Mouse (Mus musculus): ENCODE measurements around the gene Olfr764-ps1. TPM values are rescaled to one million over a fixed set of nuclear protein-coding genes. Genes with fewer than 3 reads are reported as not detected.
"Not testable (repeated sequence)": the region's sequence is repeated elsewhere in the genome, so short reads cannot be mapped to it uniquely, and the experiment has no call there.

Gene Olfr764-ps1
- polyA plus RNA-seq (2016; fragmentation: Nextera tagmentation; extraction: Ambion mirVana): not detected in 2 replicates

DNA sequence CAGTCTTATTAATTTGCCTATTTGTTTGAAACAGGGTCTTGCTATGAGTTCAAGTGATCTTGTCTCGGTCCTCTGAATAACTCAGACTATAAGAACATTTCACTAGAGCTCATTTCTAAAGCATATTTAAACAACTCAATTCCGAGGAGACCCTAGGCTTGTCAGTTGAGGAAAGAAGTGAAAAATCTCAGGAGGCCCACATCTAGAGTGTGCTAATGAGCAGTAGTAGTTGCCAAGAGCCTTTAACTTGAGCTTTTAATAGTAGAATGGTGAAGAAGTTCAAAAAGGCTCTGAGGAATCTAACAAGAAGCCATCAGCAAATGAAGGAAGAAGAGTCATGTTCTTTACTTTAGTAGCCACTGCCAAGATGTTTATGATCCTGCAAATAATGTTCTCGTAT, at the start of gene Olfr764-ps1:
Olfr764-ps1 (minus strand) TSS at position 101 of the 400 bp plus-strand sequence.
- H3K4me2 ChIP-seq (replicated peaks): no peak within 1 kb of the TSS
- no peak for ATAC-seq (ENCODE audit: low FRiP score, low read depth)
- WGBS: 85% methylated on average over 3 of the region's 3 CpGs
- H3K36me3 ChIP-seq: no peaks in the 10 kb centered on the region
- H3K9me3 ChIP-seq: no peaks in the 10 kb centered on the region
- no peaks in the 10 kb centered on the region for H3K27me3 ChIP-seq
- H3K9ac ChIP-seq (replicated peaks): no peak within 1 kb of the TSS
- no peak within 1 kb of the TSS for H3K27ac ChIP-seq (replicated peaks)
- no peak within 1 kb of the TSS for H3K4me3 ChIP-seq
- no peaks in the 10 kb centered on the region for H3K4me1 ChIP-seq

DNA sequence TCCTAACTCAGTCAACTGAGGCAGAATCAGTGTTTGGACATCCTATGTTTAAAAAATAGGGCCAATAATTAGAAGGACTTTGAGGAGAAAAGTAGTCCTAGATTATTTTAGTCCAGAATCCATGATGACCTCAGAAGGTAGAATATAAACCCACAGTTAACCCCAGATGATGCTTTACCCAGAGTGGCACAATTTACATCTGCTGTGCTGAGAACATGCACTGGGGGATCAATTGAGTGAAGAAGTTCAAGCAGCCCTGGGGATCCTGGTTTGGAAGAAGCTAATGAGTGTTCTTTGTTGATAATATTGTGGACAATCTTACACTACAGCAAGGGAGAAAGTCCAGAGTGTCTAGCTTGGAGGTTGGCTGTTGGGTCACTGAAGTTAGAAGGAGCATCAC, 43.1 kb upstream of the Olfr764-ps1 start, which contains the start of gene Olfr767:
Olfr767 (minus strand) TSS at position 101 of the 400 bp plus-strand sequence.
- H3K9ac ChIP-seq (replicated peaks); H3K27ac ChIP-seq (replicated peaks); H3K27me3 ChIP-seq; H3K9me3 ChIP-seq; ATAC-seq (ENCODE audit: low FRiP score, low read depth); H3K36me3 ChIP-seq; H3K4me2 ChIP-seq (replicated peaks); H3K4me3 ChIP-seq; H3K4me1 ChIP-seq: not testable (repeated sequence)

DNA sequence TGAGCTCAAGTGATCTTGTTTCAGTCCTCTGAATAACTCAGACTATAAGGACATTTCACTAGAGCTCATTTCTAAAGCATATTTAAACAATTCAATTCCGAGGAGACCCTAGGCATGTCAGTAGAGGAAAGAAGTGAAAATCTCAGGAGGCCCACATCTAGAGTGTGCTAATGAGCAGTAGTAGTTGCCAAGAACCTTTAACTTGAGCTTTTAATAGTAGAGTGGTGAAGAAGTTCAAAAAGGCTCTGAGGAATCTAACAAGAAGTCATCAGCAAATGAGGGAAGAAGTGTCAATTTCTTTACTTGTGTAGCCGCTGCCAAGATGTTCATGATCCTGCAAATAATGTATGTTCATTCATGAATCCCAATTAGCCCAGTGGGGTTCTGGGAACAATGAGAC, 29.2 kb upstream of the Olfr764-ps1 start, which contains the start of gene Olfr766-ps1:
Olfr766-ps1 (minus strand) TSS at position 101 of the 400 bp plus-strand sequence.
- Histone ChIP-seq H3K4me3 (no peak within 1 kb of the TSS), H3K9me3 (no peaks in the 10 kb centered on the region), H3K4me1 (no peaks in the 10 kb centered on the region), H3K27ac (replicated peaks) (no peak within 1 kb of the TSS), H3K36me3 (no peaks in the 10 kb centered on the region), H3K9ac (replicated peaks) (no peak within 1 kb of the TSS), H3K27me3 (no peaks in the 10 kb centered on the region), H3K4me2 (replicated peaks) (no peak within 1 kb of the TSS)
- WGBS: 87% methylated on average over 2 of the region's 2 CpGs
- no peak for ATAC-seq (ENCODE audit: low FRiP score, low read depth)

DNA sequence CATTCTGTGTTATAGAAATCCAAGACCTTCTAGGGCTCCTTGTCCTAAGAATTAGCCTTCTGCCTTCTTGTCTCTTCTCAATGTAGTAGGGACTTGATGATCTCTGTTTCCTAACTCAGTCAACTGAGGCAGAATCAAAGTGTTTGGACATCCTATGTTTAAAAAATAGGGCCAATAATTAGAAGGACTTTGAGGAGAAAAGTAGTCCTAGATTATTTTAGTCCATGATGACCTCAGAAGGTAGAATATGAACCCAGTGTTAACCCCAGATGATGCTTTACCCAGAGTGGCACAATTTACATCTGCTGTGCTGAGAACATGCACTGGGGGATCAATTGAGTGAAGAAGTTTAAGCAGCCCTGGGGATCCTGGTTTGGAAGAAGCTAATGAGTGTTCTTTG, 10.2 kb upstream of the Olfr764-ps1 start, which contains the start of gene Olfr765:
Olfr765 (minus strand) TSS at position 101 of the 400 bp plus-strand sequence.
- not testable (repeated sequence) for H3K4me3 ChIP-seq; H3K27ac ChIP-seq (replicated peaks); H3K9ac ChIP-seq (replicated peaks); H3K4me1 ChIP-seq; H3K4me2 ChIP-seq (replicated peaks); H3K9me3 ChIP-seq; H3K36me3 ChIP-seq; ATAC-seq (ENCODE audit: low FRiP score, low read depth); H3K27me3 ChIP-seq

DNA sequence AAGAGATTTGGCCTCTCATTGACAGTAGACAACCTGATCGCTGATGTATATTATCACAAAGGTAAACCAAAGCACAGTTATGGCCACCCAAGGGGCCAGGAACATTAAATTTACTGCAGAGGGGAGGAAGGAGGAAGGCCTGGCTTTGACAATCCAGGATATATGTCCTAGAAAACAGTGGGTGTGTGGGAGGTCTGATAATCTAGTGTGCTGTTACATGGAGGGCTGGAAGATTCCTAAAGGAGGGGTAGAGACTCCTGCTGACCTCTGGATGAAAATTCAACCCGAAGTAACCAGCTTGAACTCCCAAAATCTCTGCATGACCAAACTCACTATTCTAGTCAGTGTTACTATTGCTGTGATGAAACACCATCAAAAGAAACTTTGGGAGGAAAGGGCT, 11.4 kb downstream of the Olfr764-ps1 start:
- no peak overlapping the region for H3K27ac ChIP-seq (replicated peaks)
- H3K36me3 ChIP-seq: no peaks in the 10 kb centered on the region
- no peaks in the 10 kb centered on the region for H3K27me3 ChIP-seq
- no peak overlapping the region for H3K9ac ChIP-seq (replicated peaks)
- H3K4me1 ChIP-seq: no peaks in the 10 kb centered on the region
- no peaks in the 10 kb centered on the region for H3K9me3 ChIP-seq
- H3K4me2 ChIP-seq (replicated peaks): no peak overlapping the region
- ATAC-seq (ENCODE audit: low FRiP score, low read depth): no peak
- WGBS: 83% methylated on average over 2 of the region's 2 CpGs
- no peak overlapping the region for H3K4me3 ChIP-seq

DNA sequence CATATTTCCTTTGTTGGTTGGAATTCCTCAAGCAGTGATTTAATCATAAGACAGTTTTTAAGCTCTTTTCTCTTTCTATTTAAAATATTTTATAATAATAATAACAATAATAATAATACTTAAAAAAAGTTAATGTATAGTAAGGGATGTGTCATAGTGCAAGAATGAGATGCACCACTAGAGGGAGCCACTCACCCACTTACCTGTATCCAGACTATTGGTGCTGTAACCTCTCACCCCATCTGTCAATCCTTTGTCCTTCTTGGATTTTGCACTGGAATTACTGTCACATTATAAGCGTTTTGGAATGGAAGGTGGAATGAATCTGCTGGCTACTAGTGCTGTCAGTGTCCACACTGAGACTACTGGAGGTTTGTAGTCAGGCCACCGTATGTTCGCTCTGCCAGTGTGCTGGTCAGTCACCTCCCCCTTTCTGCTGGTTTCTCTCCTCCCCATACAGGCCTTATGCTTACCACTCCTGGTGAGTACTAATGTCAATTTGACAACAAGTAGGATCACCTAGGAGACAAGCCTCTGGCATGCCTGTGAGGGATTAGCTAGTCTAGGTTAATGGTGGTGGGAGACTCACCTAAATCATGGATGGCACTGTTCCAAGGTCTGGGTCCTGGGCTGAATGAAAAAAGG, 13.6 kb downstream of the Olfr764-ps1 start:
- WGBS: 52% methylated on average over 3 of the region's 3 CpGs
- Histone ChIP-seq H3K9me3 (no peaks in the 10 kb centered on the region), H3K4me1 (no peaks in the 10 kb centered on the region), H3K27me3 (no peaks in the 10 kb centered on the region), H3K4me2 (replicated peaks) (no peak overlapping the region), H3K27ac (replicated peaks) (no peak overlapping the region), H3K4me3 (no peak overlapping the region), H3K36me3 (no peaks in the 10 kb centered on the region), H3K9ac (replicated peaks) (no peak overlapping the region)
- peak; percentile 86 for ATAC-seq (ENCODE audit: low FRiP score, low read depth)

DNA sequence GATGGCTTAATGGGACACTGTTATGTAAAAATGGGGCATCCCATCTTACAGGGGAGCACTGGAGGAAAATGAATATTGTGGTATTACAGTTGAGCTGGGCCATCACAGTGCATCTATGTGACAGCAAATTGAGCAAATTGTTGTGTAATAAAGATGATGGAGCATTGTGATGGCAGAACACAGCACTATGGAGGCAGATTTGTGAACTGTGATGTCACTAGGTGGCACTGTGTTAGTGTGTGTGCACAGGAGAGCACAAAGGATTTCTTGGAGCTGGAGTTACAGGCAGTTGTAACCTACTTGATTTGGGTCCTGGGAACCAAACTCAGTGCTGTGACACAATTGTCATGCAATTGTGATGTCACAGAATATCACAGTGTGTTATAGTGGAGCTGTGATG, 16.4 kb downstream of the Olfr764-ps1 start:
- H3K4me2 ChIP-seq (replicated peaks): no peak overlapping the region
- H3K27me3 ChIP-seq: no peaks in the 10 kb centered on the region
- H3K4me3 ChIP-seq: no peak overlapping the region
- H3K27ac ChIP-seq (replicated peaks): no peak overlapping the region
- no peak overlapping the region for H3K9ac ChIP-seq (replicated peaks)
- no peaks in the 10 kb centered on the region for H3K4me1 ChIP-seq
- no peaks in the 10 kb centered on the region for H3K36me3 ChIP-seq
- 0 out of 2 replicates have a peak, but pooled peaks have one; percentile 21 for ATAC-seq (ENCODE audit: low FRiP score, low read depth)
- H3K9me3 ChIP-seq: no peaks in the 10 kb centered on the region

DNA sequence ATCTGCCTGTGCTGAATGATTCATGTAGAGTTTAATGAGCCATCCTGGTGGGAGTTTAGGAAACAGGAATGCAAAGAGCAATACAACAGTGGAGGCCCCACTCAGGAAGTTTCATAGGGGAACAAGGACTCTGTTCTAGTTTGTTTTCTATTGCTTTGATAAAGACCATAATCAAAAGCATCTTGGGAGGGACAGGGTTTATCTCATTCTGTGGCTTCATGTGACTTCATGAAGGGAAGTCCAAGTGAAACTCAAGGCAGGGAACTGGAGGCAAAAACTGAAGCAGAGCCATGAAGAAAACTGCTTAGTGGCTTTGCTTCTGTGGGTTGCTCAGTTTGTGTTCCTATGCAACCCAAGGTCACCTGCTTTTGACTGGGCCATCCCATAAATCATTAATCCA, 25.2 kb downstream of the Olfr764-ps1 start:
- no peak overlapping the region for H3K27ac ChIP-seq (replicated peaks)
- H3K4me2 ChIP-seq (replicated peaks): no peak overlapping the region
- no peak overlapping the region for H3K9ac ChIP-seq (replicated peaks)
- H3K36me3 ChIP-seq: no peaks in the 10 kb centered on the region
- no peak overlapping the region for H3K4me3 ChIP-seq
- H3K27me3 ChIP-seq: no peaks in the 10 kb centered on the region
- H3K4me1 ChIP-seq: no peaks in the 10 kb centered on the region
- no peak for ATAC-seq (ENCODE audit: low FRiP score, low read depth)
- H3K9me3 ChIP-seq: no peaks in the 10 kb centered on the region

DNA sequence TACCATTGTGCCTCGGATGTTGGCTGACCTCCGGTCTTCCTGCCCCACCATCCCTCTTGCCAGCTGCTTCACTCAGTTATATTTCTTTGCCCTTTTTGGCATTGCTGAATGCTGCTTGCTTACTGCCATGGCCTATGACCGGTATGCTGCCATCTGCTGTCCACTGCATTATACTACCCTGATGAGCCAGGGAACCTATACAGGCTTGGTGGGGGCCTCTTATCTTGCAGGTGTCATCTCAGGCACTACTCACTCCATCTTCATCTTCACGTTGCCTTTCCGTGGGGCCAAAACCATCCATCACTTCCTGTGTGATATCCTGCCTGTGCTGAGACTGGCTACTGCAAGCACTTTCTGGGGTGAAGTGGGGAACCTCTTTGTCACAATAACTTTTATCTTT, 28.2 kb downstream of the Olfr764-ps1 start:
- 59% methylated on average over 2 of the region's 5 CpGs for WGBS
- ATAC-seq (ENCODE audit: low FRiP score, low read depth); H3K4me2 ChIP-seq (replicated peaks): not testable (repeated sequence)

DNA sequence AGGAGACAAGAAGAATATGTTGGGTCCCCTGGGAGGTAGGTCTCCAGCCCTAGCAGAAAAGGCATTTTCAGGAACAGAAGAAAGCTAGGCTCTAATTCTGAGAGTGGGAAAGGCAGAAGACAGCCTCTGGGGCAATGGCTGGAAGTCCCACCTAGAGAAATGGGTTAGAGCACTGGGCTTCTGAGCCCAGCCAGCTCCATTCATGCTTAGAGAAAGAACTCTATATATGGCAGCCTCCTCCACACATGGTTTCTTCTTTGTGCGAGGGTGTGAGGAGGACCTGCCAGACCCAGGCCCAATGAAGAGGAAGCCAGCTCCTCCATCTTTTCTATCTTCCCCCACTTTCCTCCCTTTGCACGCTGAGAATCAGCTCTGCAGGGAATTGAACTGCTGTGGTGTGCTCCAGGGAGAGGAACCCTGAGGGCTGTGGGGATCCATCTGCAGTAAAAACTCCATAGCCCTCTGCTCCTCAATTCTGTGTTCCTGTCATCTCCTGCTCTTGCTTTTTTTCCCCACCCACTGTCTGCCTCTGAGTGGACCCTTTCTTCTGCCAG, 29.3 kb downstream of the Olfr764-ps1 start, which contains the start of gene Olfr763:
Olfr763 (plus strand) TSS at position 504 of the 554 bp plus-strand sequence.
- Histone ChIP-seq H3K4me1 (no peaks in the 10 kb centered on the region), H3K27me3 (no peaks in the 10 kb centered on the region), H3K4me3 (no peak within 1 kb of the TSS), H3K36me3 (no peaks in the 10 kb centered on the region), H3K9me3 (no peaks in the 10 kb centered on the region), H3K9ac (replicated peaks) (no peak within 1 kb of the TSS), H3K27ac (replicated peaks) (no peak within 1 kb of the TSS), H3K4me2 (replicated peaks) (no peak within 1 kb of the TSS)
- ATAC-seq (ENCODE audit: low FRiP score, low read depth): no peak
- 75% methylated on average over 2 of the region's 2 CpGs for WGBS

More for the DNA sequence above, 28.2 kb downstream of the Olfr764-ps1 start:
- H3K27me3 ChIP-seq; H3K4me3 ChIP-seq; H3K27ac ChIP-seq (replicated peaks); H3K9ac ChIP-seq (replicated peaks); H3K4me1 ChIP-seq; H3K9me3 ChIP-seq; H3K36me3 ChIP-seq: not testable (repeated sequence)

DNA sequence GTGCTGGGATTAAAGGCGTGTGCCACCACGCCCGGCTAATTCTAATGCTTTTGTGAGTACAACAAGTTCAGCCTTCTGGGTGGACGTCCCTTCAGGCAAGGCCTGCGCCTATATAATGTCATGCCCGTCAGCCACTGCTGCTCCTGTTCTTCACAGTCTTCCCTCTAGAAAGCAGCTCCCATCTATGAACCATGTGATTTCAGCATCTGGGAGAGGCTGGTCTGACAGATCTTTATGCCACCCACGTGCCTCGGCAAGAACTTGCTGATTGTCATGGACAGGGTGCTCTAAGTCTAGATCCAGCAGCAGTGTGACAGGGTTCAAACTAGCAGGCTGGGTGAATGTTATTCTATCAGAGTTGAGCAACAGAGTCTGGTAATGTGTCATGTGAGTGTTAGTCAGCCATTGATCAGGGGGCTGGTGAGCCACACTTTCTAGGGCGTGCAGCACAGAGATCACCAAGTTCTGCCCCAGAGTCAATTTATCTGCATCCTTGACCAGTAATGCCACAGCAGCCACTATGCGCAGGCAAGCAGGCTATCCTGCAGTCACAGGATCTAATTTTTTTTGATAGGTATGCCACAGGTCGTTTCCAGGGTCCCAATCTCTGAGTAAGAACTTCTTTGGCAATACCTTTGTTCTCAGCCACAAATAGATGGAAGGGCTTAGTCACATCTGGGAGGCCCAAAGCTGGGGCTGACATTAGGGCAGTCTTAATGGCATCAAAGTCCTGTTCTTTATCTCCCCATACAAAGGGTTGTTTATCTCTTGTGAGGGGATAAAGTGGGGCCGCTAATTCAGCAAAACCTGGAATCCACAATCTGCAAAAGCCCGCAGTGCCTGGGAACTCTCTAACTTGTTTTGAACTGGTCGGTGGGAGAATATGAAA, 35.4 kb downstream of the Olfr764-ps1 start:
- no peak for ATAC-seq (ENCODE audit: low FRiP score, low read depth)
- Histone ChIP-seq H3K36me3 (no peaks in the 10 kb centered on the region), H3K9me3 (no peaks in the 10 kb centered on the region), H3K27me3 (no peaks in the 10 kb centered on the region), H3K4me3 (no peak overlapping the region), H3K9ac (replicated peaks) (no peak overlapping the region), H3K27ac (replicated peaks) (no peak overlapping the region), H3K4me2 (replicated peaks) (no peak overlapping the region), H3K4me1 (no peaks in the 10 kb centered on the region)
- 70% methylated on average over 14 of the region's 14 CpGs for WGBS

DNA sequence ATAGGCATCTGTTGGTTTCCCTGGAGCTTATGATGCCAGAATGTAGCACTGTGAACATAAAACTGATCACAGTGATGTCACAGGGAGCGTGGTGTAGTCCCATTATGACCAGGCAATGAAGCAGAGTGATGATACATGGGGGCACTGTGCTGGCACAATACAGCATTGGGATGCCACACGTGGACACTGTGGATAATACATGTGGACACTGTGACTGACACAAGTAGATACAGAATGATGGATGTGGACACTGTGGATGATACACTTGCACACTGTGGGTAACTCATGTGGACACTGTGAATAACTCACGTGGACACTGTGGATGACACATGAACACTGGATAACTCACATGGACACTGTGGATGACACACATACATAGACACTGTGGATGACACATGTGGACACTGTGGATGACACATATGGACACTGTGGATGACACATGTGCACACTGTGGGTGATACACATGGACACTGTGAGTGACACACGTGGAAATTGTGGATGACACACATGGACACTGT, 43.1 kb downstream of the Olfr764-ps1 start:
- WGBS: 81% methylated on average over 4 of the region's 4 CpGs
- Histone ChIP-seq H3K27ac (replicated peaks) (no peak overlapping the region), H3K4me3 (no peak overlapping the region), H3K4me1 (no peaks in the 10 kb centered on the region), H3K4me2 (replicated peaks) (no peak overlapping the region), H3K27me3 (no peaks in the 10 kb centered on the region), H3K36me3 (no peaks in the 10 kb centered on the region), H3K9me3 (no peaks in the 10 kb centered on the region), H3K9ac (replicated peaks) (no peak overlapping the region)
- ATAC-seq (ENCODE audit: low FRiP score, low read depth): peak; percentile 41

Measured in midbrain, embryonic 12.5 days (tissue).